Mouse (Mus musculus) ovary, adult 18-20 months (tissue): Measurements from ENCODE around the gene Emc4.

Source experiments
- DNase-seq: peaks from one replicate; pipeline ENCODE4 v3.0.0; 2022; ENCODE audit warnings: low spot score, mixed read lengths

The Emc4 gene

GRCm38 (mm10) chr2:112339736-112340135 is 28.1 kb downstream of the Emc4 start:
- no peak for DNase-seq

GRCm38 (mm10) chr2:112337211-112337610 is 30.6 kb downstream of the Emc4 start:
- no peak for DNase-seq

- DNase-seq, result peak; percentile 54
Measured at GRCm38 (mm10) chr2:112332051-112332898, 35.6 kb downstream of the Emc4 start.

GRCm38 (mm10) chr2:112328069-112328777 is 39.6 kb downstream of the Emc4 start:
- DNase-seq, result no peak

GRCm38 (mm10) chr2:112318905-112319304 is 48.9 kb downstream of the Emc4 start:
- peak; percentile 24 for DNase-seq

- DNase-seq, result no peak
Measured at GRCm38 (mm10) chr2:112318227-112318626, 49.6 kb downstream of the Emc4 start.

- DNase-seq, result no peak
Measured at GRCm38 (mm10) chr2:112315638-112316037, 52.2 kb downstream of the Emc4 start.
